Mouse (Mus musculus) 3T3-L1 (cell line): Measurements from ENCODE around the gene Rpusd4.

Source experiments
- DNase-seq: peaks from one replicate; pipeline ENCODE4 v3.0.0-alpha.2; 2015; ENCODE audit warnings: low read depth, low spot score

Gene Rpusd4

DNA sequence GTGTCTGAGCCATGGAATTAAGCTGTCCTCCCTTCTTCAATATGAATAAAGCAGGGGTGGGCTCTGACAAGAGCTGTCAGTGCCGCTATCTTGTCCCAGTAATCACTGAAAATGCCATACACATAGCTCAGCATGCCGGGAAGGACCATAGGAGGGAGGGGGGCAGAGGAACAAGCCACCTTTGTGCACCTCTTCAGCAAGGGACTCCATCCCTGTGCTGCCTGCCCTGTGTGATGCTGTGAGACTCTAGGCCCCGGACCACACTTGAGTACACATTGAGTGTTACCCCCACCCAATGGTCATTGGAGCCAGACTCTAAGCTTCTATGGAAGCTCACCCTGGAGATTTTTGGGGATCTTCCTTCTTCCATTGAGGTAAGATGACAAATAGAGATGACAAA, 18.7 kb downstream of the Rpusd4 start:
- DNase-seq: no peak

DNA sequence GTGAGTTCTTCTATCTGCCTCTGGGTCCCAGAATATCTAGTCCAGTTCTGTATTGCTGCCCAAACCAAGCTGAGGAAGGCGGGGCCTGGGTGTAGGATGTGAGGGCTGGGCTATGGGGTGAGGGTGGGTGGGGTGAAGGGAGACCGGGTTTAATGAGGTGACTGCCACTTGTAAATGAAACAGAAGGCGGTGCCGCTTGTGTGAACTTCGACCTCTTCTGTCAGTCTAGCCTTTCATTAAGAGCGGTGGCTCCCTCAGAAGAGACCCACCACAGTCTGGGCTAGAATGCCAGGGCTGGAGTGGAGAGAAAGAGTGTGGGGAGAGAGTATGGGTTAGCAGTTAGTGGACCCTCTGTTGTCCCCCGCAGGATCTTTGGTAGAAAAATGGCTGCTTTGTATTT, 22.3 kb downstream of the Rpusd4 start:
- DNase-seq: no peak

DNA sequence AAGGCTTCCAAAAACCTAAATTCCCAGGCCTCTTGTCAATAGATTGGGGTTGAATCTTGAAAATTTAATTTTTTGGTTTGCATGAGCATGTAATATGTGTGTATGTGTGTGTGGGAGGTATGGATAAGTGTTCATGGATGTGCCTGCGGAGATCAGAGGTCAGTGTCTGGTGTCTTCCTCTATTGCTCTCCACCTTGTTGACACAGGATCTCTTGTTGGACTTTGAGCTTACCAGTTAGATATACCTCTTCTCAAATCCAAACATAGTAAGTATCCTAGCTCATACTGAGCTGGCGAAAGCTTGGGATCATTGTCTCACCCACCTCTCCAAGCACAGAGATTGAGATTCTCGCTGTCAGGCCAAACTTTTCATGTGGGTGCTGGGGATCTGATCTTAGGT, 22.8 kb downstream of the Rpusd4 start:
- DNase-seq: no peak

DNA sequence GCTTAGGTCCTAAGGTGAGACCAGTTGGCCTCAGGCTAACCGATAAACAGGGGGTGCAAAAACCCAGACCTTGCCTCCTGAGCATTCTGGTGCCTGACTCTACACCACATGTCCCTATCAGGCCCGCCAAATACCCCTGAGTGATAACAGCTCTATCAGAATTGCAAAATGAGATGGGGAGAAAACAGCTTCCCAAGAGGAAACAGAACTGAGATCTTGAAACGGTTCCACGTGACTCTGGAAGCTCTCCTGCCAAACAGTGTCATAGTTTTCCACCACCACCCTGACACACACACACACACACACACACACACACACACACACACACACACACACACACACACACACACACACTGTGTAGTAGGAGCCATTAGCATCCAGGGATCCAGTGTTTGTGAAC, 23.3 kb downstream of the Rpusd4 start:
- no peak for DNase-seq

DNA sequence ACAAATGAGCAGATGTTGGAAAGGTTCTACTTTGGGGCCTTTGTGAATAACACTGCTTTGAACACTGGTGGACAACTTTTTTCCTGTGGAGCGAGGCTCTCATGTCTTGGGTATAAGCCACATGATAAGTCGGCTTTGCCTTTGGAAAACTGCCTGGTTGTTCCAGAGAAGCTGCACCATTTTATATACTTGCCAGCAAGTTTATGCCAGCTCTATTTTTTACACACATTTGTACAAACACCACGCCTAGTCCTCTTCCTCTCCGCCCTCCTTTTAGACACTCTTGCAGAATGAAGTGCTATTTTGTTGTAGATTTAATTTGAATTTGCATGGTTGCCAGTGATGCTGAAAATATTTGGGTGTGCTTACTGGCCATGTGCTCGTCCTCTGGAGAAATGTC, 25.8 kb downstream of the Rpusd4 start:
- DNase-seq: no peak

DNA sequence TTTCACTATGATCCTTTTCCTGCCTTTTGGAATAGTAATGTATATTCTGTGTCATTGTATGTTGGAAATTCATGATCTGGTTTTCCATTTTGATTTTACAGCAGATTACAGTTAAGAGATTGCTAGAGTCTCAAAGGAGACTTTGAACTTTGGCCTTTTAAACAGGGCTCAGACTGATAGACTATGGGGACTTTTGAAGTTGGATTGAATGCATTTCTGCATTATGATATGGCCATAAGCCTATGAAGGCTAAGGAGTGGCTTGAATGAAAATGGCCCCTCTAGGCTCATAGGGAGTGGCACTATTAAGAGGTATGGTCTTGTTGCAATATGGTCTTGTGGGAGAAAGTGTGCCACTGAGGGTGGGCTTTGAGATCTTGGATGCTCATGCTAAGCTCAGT, 30.1 kb downstream of the Rpusd4 start:
- no peak for DNase-seq

DNA sequence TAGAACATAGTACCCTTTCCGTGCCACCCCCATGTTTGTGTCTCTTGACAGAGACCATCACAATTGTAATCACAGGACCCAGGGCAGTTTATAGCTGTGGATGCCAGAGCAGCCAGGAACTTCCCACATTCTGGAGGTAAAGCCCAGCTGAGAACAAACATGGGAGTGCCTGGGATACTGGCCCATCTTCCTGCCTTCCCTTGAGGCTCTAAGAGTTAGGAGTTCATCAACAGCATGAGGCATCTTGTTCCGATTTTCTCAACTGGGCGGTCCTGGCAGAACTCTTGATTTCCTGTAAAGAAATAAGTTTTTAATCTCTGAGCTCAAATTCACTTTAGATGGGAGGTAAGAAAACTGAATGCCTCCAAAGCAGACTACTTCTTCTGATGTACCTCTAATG, 34.5 kb downstream of the Rpusd4 start:
- no peak for DNase-seq

DNA sequence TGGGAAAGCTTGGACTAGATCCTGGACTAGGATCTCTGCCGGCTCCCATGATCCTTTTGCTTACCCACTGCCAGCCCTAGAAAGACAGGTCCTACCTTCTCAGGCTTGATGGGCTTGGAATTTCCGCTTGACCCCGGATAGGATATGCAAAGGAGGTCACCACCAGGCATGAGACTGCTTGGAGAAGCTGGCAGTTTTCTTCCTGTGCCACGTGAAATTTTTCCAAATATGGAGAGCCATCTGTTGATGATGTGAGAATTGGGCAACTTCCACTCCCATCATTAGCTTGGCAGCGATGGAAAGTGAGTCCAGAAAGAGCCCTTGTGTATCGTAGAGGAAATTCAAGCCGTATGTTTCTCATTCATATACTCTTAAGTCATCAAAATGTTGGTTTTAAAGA, 39.8 kb downstream of the Rpusd4 start:
- DNase-seq: peak; percentile 69

DNA sequence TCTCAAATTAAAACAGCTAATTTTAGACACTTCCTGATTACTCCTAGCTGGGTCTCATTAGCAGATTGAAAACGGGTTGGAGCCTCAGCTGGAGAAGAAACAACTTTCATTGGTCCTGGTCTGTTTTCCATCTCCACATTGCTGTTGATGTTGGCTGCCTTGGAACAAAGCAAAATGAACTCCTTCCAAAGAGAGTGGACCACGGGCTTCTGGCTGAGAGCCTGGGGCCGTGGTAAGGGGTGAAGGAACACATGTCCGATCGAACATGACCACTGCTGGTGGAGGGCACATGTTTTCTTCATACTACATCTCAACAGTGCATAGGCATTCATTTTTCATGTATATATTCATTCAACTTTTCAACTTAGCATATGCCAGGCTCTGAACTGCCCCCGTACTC, 42.7 kb downstream of the Rpusd4 start:
- DNase-seq: no peak

DNA sequence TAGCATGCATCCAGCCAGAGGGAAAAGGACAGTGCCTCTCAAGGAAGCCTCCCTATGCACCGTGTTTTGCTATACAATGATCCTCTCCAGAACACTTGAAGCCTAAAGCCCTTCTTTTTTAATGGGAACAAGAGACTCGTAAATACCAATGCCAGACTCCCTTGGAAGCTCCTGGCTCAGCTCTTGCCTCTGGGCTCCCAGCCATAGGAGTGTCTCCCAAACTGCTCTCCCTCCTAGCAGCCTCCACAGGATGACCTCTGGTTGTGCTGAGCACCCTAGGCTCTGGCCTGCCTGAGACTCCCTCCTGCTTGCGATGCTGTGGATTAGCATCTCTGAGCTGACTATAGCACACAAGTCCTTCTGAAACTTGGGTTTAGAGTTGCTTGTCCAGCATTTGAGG, 44.9 kb downstream of the Rpusd4 start:
- peak; percentile 60 for DNase-seq

DNA sequence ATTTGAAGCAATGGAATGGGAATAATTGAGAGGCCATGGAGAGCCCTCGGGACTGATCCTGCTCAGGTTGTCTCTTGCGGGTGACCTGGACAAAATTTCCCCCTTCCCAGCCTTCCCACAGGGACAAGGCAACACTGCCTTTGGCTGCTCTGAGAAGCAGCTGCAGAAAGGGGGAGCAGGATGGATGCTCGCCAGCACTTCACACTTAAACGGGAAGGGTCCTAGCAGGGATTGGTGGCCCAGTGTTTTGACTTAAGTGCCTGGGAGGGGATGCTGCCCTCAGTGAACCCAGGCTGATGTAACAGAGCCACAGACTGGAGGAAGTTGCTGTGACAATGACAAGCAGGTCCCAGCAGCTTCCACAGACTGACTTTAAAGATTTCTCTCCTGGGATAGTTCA, 45.9 kb downstream of the Rpusd4 start:
- no peak for DNase-seq

DNA sequence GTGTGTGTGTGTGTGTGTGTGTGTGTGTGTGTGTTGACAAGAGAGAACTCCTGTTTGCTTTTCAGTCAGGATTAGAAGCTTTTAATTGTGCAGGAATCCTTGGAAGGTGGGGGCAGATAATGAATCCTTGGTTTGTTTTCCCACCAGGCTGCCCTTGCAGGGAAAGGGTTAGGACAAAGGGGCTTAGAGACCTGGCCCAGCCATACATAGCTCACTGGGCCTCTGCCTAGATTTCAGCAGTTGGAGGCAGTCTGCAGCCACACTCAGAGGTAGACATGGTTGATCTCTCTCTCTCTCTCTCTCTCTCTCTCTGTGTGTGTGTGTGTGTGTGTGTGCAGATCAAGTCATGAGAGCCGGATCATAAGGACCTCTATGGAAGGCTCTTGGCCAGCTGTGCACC, 46.6 kb downstream of the Rpusd4 start:
- no peak for DNase-seq

DNA sequence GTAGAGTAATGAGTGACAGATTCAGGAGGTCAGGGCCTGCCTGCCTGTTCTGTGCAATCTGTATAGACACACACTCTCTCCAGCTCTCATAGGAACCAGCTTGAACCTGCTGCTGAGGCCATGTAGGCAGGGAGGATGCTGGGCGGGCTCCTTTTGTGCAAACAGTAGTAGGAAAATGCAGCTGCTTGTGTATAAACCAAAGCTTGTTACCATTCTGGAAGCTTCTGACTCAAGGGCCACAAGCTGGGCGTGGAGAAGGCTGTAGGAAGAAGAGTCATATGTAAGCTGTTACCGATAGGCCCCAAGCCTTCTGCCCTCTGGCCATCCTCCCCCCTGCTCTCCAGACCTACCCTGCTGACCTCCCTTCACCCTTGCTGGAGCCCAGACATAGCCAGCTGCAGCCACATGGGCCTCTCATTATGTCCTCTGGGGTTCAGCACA, 49.1 kb downstream of the Rpusd4 start:
- DNase-seq: no peak

DNA sequence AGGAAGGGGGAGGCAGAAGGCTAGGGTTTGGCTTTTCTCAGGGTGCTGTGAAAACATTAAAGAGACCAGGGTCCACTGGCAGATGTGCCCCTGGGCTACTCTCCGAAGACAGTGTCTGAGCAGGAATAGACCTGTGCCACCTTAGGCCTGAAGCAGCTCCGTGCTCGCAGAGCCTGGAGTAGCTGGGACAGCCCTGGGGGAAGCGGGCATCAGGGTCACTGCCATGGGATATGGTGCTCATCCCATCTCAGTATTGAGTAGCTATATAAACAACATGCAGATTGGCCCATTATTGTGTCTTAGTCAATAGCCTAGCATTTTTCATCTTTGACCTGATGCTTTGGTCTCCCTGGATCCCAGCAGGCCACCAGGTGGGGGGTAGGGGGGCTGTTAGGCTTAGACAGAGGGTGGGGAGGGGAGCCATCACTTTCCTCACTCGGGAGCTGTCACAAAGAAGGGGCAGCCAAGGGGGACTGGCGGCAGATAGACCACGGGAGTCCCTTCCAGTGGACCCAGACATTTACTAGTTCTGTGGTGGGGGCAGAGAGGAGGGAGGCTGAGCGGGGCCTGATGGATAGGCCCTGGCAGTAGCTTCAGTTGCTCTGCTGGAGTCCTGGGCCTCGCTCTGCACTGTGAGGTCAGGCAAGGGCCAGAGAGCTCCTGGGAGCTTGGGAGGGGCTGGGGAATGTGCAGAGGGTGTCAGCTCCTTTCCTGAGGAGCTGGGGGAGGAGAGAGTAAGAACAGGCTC, 49.7 kb downstream of the Rpusd4 start:
- DNase-seq: no peak

DNA sequence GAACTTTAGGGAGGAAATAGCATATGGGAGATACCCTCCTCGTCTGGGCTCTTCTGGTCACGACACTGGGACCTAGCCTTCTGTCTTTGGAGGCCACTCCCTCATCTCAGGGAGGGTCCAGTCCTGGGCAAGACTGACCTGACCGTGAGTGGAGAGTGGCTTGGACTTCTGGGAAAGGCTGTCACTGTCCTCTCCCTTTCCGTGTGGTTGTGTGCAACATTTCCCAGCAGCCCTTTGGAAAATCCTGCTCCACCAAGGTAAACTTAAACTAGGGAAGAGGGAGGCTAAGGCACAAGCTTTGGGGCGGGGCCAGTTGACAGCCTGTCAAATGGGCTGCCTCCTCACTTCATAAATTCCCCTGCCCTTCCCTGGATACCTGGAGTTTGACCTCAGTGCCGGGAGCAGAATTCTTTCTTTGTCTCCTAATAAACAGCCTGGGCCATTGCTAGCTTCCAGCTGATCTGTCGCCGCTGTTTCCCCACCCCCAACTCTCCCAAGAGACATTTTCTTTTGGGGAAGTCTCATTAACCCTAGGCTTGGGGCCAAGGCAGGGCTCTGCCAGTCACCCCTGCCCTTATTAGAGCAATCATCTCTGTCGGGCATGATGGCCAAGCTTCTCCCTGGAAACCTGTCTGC, 51.0 kb downstream of the Rpusd4 start:
- no peak for DNase-seq

DNA sequence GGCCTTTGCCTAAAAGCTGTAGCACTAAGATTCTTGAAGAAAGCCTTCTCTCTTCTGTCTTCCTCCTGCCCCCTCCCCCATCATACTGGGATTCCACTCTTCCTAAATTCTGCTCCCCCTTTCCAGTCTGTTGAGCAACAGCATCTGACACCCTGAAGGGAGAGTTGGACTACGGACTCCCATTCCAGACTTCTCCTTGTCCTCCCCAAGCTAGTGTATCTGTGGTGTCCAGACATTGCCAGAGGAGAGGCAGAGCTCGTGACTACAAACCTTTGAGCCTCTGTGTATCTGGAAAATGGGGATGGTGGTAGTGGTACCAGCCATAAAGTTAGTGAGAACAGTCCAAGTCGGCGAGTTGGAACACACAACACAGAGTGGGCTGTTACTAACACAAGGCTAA, 52.6 kb downstream of the Rpusd4 start:
- DNase-seq: no peak

DNA sequence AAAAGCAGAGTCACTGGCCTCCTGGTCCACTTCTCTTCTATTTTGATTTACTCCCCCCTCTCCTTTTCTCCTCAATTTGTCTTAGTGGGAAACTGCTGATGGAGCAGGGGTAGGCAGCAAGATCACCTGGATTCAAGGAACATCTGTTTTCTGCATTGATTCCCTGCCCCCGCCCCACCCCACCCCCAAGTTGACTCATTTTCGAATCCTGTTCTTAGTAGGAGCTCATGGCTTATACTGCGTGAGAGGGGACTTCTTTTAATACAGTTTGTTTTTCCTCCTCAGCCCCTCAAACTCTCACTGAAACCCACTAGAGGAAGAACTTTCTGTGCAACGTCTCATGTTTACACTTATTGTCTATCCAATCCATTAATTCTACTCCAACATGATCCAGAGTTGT, 56.3 kb downstream of the Rpusd4 start:
- no peak for DNase-seq

DNA sequence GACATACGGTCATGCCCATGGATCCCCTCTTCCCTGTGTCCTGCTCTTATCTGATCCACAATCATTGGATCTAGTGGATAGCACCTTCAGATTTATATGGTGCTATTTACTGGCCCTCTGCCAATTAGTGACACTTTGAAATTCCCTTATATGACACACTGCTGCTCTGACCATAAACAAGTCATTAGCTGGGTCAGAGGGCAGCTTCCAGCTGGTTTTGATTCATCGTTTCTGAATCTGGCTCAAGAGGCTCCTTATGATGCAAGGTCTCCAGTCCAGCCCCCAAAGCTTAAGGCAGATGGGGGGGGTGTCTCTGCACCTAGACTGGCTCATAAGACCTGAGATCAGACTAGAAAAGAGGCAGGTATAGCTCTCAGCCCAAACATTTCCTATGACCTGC, 56.9 kb downstream of the Rpusd4 start:
- DNase-seq: peak; percentile 82

DNA sequence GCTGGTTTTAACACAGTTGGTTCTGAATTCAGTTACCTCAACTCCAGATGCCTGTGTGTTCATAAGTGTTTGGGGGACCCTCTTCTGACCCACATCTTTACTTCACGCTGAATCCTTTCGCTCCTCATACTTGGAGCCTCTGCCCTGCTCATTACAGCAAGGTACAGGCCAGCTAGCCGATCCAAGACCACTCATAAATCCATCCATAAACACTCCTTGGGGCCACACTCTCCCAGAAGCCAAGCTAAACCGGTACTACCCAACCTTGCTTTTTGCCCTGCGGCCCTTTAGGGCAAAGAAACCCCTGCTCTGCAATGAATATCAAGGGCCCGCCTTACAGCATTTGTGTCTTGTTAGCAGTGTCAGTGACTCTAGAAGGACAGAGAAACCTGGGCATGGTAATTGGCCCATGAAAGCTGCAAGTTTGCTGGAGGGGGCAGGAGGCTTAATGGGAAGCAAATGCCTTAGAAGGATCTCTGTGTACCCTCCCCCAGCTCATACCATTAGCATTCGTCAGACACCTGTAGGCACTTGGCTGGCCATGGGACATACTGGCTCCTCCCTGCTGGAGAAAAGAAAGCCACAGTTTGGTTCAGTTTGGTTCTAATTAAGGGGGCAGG, 59.1 kb downstream of the Rpusd4 start:
- DNase-seq: peak; percentile 73
